Mouse (Mus musculus) regulatory T cell (primary cell): Measurements from ENCODE around the gene Dnah6.

ENCODE experiments used
- in situ Hi-C: fragments of 300-600 bp; cut with MboI, MseI; formaldehyde crosslinking; loops from one replicate; pipeline ENCODE4 v1.15.1; 2025; ENCODE audit warnings: high pct_unique_total_duplicates

Gene Dnah6

GRCm38 (mm10) chr6:73228408-73228807, 7.0 kb upstream of the Dnah6 start:
- in situ Hi-C loops, result no loop called here

GRCm38 (mm10) chr6:73227376-73228158, 6.1 kb upstream of the Dnah6 start:
- in situ Hi-C loops, result no loop called here

GRCm38 (mm10) chr6:73222841-73223526, 1.5 kb upstream of the Dnah6 start:
- in situ Hi-C loops, result no loop called here

- in situ Hi-C loops, result no loop called here
Measured at GRCm38 (mm10) chr6:73221958-73222735, 696 bp upstream of the Dnah6 start.

- in situ Hi-C loops, result no loop called here
Measured at GRCm38 (mm10) chr6:73211602-73212001, 9.8 kb downstream of the Dnah6 start.

GRCm38 (mm10) chr6:73211036-73211435, 10.4 kb downstream of the Dnah6 start:
- in situ Hi-C loops, result no loop called here

DNA sequence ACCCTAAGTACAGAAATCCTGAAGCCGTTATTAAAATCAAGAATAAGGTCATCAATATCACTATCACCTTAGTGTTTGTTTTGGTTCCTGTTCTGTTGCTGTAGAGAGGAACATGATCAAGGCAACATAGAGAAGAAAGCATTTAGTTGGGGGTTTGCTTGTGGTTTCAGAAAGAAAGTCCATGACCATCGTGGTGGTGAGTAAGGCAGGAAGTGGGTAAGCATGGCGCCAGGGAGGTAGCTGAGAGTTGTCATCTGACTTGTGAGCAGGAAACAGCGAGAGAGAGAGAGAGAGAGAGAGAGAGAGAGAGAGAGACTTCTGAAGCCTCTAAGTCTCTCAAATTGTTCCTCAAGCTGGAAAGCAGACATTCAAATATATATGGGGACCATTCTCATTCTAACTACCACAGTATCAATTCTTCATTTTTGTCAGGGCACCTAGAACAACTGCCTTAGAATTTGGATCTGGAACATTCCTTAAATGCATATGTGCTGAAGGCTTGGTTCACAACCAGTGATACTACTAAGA, 10.9 kb downstream of the Dnah6 start:
- in situ Hi-C loops, result no loop called here

DNA sequence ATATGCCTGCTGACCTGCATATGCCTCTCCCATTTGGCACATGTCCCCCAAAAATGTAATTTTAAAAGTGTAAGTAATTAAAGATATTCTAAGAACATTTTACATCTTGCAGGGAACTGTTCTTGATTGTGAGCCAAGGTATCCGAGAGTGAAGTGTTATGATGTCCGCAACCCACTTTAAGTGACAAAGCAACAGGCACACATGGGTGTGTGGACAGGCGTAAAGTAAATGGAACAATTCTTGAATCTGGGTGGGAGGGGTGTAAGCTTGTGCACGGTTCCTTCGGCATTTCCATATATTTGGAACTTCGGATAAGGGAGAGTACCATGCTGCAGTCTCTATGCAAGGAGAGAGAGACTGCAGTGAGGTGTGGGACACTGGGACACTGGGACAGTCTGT, 11.9 kb downstream of the Dnah6 start:
- in situ Hi-C loops, result no loop called here

GRCm38 (mm10) chr6:73204937-73205336, 16.5 kb downstream of the Dnah6 start:
- in situ Hi-C loops, result no loop called here

DNA sequence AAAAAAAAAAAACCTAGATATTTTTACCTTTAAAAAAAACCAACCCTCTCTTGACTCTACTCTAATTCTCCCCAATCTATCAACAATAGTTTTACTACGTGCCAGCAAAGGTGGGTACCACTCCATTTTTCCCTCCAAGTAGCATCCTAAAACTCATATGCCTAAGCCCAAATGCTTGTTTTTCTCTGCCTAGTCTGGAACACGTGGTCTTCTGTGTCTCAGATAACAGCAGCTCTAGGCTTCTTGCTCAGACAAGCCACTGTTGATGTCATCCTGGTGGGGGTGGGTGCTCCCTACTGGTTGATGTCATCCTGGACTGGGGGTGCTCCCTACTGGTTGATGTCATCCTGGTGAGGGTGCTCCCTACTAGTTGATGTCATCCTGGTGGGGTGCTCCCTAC, 17.7 kb downstream of the Dnah6 start:
- in situ Hi-C loops, result no loop called here

DNA sequence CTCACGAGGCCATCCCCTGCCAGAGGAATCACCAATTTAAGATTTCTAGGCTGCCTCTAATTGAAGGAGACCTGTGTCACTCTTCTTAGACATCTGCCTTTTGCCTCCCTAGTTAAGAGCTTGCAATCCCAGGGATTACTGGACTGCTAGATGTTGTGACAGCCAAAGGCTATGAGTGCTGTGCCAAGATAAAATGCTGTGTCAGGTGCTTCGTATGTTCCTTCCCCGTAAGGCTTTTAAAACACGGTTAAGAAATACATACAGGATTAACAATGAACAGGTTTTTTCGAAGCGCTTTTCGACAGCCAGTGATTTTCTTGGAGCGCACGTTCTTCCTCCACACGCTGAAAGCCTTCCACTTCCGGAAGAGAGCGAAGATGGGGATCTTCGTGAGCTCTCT, 26.2 kb downstream of the Dnah6 start:
- in situ Hi-C loops, result no loop called here

- in situ Hi-C loops, result no loop called here
Measured at GRCm38 (mm10) chr6:73190756-73191155, 30.7 kb downstream of the Dnah6 start.

- in situ Hi-C loops, result no loop called here
Measured at GRCm38 (mm10) chr6:73184276-73184675, 37.2 kb downstream of the Dnah6 start.

- in situ Hi-C loops, result no loop called here
Measured at GRCm38 (mm10) chr6:73182987-73183386, 38.5 kb downstream of the Dnah6 start.

DNA sequence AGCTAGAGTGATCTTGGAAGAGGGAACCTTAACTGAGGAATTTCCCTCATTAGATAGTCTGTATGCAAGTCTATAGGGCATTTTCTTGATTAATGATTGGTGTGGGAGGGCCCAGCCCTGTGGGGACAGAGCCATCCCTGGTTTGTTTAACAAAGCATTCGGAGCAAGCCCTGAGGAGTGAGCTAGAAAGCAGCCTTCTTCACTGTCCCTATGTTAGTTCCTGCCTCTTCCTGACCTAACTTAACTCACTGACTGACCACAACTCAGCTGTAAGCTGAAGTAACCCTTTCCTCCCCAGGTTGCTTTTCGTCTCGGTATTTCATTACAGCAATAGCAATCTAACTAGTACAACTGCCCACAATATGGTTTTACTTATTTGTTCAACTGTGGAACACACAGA, 39.0 kb downstream of the Dnah6 start:
- in situ Hi-C loops, result no loop called here

GRCm38 (mm10) chr6:73182006-73182405, 39.4 kb downstream of the Dnah6 start:
- in situ Hi-C loops, result no loop called here

- in situ Hi-C loops, result no loop called here
Measured at GRCm38 (mm10) chr6:73175156-73175555, 46.3 kb downstream of the Dnah6 start.

GRCm38 (mm10) chr6:73167230-73167629, 54.2 kb downstream of the Dnah6 start:
- in situ Hi-C loops, result no loop called here

DNA sequence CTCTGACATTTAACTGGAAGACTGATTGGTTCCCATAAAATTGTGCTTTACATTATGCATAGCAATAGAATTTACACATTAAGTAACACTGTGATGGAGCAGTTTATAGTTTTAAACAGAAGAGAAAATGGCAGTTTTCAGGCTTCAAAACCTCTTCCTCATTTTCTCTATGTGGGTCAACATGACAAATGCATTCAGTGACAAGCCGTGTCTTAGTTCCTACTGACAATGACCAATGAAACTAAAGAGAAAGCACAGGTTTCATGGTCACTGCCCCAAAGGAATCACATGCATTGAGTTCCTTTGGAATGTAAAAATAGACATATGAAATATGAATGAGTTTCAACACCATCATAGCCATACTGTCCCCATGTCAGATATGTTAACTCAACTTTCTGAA, 58.5 kb downstream of the Dnah6 start:
- in situ Hi-C loops, result loop anchor here (5.0 kb wide), 1 partner anchor 241 kb away; no protein-coding TSS in a partner anchor

DNA sequence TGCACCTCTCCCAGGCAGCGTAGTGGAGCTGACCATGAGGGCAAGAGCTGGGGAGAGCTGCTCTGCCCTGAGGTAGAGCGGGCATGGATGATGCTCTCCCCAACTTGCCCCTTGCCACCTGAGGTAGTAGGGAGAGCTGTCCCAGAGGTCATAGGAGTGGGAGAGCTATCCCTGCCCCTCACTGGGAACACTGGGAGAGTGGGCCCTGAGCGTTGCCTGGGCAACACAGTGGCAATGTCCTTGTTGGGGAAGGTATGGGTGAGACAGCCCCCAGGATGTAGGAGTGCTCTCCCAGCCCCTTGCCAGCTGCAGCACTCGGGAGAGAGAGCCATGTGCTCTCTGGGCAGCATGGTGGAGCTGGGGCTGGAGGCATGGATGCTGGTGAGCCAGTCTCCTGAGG, 60.1 kb downstream of the Dnah6 start:
- in situ Hi-C loops, result loop anchor here (5.0 kb wide), 1 partner anchor 239 kb away; no protein-coding TSS in a partner anchor

- in situ Hi-C loops, result no loop called here
Measured at GRCm38 (mm10) chr6:73155455-73155854, 66.0 kb downstream of the Dnah6 start.

DNA sequence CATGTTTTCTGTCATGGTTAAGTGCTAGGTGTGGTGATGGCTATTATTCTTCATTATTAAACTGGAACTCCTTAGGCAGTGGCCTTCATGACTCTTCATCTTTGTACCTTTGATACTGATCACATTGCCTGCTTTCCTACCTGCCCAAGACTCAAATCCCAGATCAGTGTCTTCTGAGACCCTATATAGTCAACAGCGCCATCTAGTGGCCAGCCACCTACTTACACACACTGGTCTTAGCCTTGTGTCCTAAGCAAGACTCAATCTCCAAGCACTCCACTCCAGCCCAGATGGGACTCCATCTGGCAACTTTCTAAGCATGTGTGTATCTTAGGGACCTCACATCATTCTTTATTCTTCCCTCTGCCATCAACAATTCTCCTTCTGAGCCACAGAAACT, 67.8 kb downstream of the Dnah6 start:
- in situ Hi-C loops, result no loop called here
